Mouse (Mus musculus) cortical plate, adult 2 months (tissue): ENCODE data around the gene Ankrd55. TPM values are rescaled to one million over a fixed set of nuclear protein-coding genes. Genes with fewer than 3 reads are reported as not detected.

Experiments
- H3K27ac ChIP-seq: fragments of 200-500 bp; 2 replicates; pipeline ENCODE4 v1.5.1; 2012; ENCODE audit warnings: low read length, control low read depth, inconsistent platforms; ENCODE audit not compliant: insufficient read depth
- H3K4me1 ChIP-seq: fragments of 200-500 bp; 2 replicates; pipeline ENCODE4 v1.6.1; 2011; ENCODE audit warnings: low read length; ENCODE audit not compliant: control insufficient read depth, insufficient read depth
- H3K4me3 ChIP-seq: fragments of 200-500 bp; 2 replicates; pipeline ENCODE4 v1.5.1; 2011; ENCODE audit warnings: mild to moderate bottlenecking, low read length, control low read depth; ENCODE audit not compliant: insufficient read depth
- CTCF ChIP-seq: fragments of 200-500 bp; IDR thresholded peaks from 2 replicates; pipeline ENCODE4 v1.5.1; 2011; ENCODE audit warnings: mild to moderate bottlenecking, control low read depth, low read length; ENCODE audit not compliant: insufficient read depth; ENCODE audit errors: extremely low read depth
- POLR2A ChIP-seq: fragments of 200-500 bp; IDR thresholded peaks from 2 replicates; pipeline ENCODE4 v1.6.1; 2011; ENCODE audit warnings: mild to moderate bottlenecking, low read length, control low read depth; ENCODE audit not compliant: insufficient read depth; ENCODE audit errors: extremely low read depth
- polyA plus RNA-seq: library from polyadenylated mRNA; depleted of rRNA; stranded (reverse); fragments of >200 nt; gene quantifications from 2 replicates; pipeline ENCODE4 v1.2.3, GENCODE M21; 2012

The Ankrd55 gene
- polyA plus RNA-seq, 1 experiment, result 2.6 TPM

- Histone ChIP-seq H3K4me3 (no peak overlapping the region), H3K27ac (no peak overlapping the region)
- TF ChIP-seq CTCF, result peak; percentile 94
- TF ChIP-seq POLR2A, result no peak
Observed at GRCm38 (mm10) chr13:112259398-112259797, 28.9 kb upstream of the Ankrd55 start.

GRCm38 (mm10) chr13:112264666-112265065, 23.6 kb upstream of the Ankrd55 start:
- H3K4me1 ChIP-seq, result no peaks in the 10 kb centered on the region
- TF ChIP-seq POLR2A (no peak), CTCF (peak; percentile 98)
- no peak overlapping the region for H3K27ac ChIP-seq
- no peak overlapping the region for H3K4me3 ChIP-seq

More at GRCm38 (mm10) chr13:112259398-112259797, 28.9 kb upstream of the Ankrd55 start:
- H3K4me1 ChIP-seq, result no peaks in the 10 kb centered on the region

- H3K4me1 ChIP-seq, result no peaks in the 10 kb centered on the region
- H3K27ac ChIP-seq, result no peak overlapping the region
- no peak overlapping the region for H3K4me3 ChIP-seq
- no peak for TF ChIP-seq POLR2A
- peak; percentile 45 for TF ChIP-seq CTCF
Observed at GRCm38 (mm10) chr13:112271901-112272537, 16.2 kb upstream of the Ankrd55 start.

- Histone ChIP-seq H3K27ac (no peak overlapping the region), H3K4me1 (no peaks in the 10 kb centered on the region), H3K4me3 (no peak overlapping the region)
- TF ChIP-seq POLR2A, result no peak
- no peak for TF ChIP-seq CTCF
Observed at GRCm38 (mm10) chr13:112274636-112275035, 13.6 kb upstream of the Ankrd55 start.

GRCm38 (mm10) chr13:112275951-112276350, 12.3 kb upstream of the Ankrd55 start:
- no peak overlapping the region for H3K27ac ChIP-seq
- H3K4me3 ChIP-seq, result no peak overlapping the region
- no peaks in the 10 kb centered on the region for H3K4me1 ChIP-seq
- TF ChIP-seq POLR2A (no peak), CTCF (no peak)

GRCm38 (mm10) chr13:112277544-112277943, 10.7 kb upstream of the Ankrd55 start:
- Histone ChIP-seq H3K4me3 (no peak overlapping the region), H3K4me1 (no peaks in the 10 kb centered on the region), H3K27ac (no peak overlapping the region)
- TF ChIP-seq POLR2A (no peak), CTCF (no peak)

- H3K4me3 ChIP-seq, result no peak overlapping the region
- TF ChIP-seq POLR2A, result no peak
- no peak for TF ChIP-seq CTCF
- no peaks in the 10 kb centered on the region for H3K4me1 ChIP-seq
- H3K27ac ChIP-seq, result no peak overlapping the region
Observed at GRCm38 (mm10) chr13:112278251-112278650, 10.0 kb upstream of the Ankrd55 start.

- TF ChIP-seq CTCF (no peak), POLR2A (no peak)
- no peak overlapping the region for H3K4me3 ChIP-seq
- H3K27ac ChIP-seq, result no peak overlapping the region
- no peaks in the 10 kb centered on the region for H3K4me1 ChIP-seq
Observed at GRCm38 (mm10) chr13:112287135-112287534, 1.1 kb upstream of the Ankrd55 start.

- H3K4me3 ChIP-seq, result no peak overlapping the region
- no peak for TF ChIP-seq POLR2A
- no peak for TF ChIP-seq CTCF
- H3K27ac ChIP-seq, result no peak overlapping the region
- H3K4me1 ChIP-seq, result no peaks in the 10 kb centered on the region
Observed at GRCm38 (mm10) chr13:112287571-112288224, 553 bp upstream of the Ankrd55 start.

- TF ChIP-seq POLR2A, result no peak
- no peak for TF ChIP-seq CTCF
- H3K4me1 ChIP-seq, result no peaks in the 10 kb centered on the region
- H3K4me3 ChIP-seq, result peak overlapping the region; percentile 26; the same call in 1 of the 2 replicates
- H3K27ac ChIP-seq, result no peak overlapping the region
Observed at GRCm38 (mm10) chr13:112289338-112289737, 1.1 kb downstream of the Ankrd55 start.
